Mouse (Mus musculus): ENCODE measurements around the gene Olfr19.
"Not testable (repeated sequence)": the region's sequence is repeated elsewhere in the genome, so short reads cannot be mapped to it uniquely, and the experiment has no call there.

Olfr19 gene

DNA sequence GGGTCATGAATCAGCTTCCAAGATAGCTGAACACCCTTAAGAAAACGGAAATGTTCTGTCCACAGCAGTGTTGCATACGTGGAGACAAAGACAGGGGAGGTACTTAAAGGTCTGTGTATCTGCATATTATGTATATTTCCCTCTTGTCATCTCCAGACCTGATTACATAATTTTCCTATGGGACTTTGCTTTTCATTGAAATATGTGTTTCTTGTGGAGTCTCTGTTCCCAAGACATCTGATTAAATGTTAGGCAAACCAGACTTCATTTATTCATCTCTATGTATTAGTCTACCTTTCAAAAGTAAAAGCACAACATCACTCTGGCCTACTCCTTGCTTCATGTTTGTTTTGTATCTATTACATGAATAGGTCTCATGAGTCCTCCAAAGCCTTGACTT is at the start of gene Olfr19:
Gene Olfr19, minus strand, starts transcription at position 101 of the 400 bp plus-strand sequence.
- DNase-seq (ENCODE audit: inconsistent ontology term): no peak

DNA sequence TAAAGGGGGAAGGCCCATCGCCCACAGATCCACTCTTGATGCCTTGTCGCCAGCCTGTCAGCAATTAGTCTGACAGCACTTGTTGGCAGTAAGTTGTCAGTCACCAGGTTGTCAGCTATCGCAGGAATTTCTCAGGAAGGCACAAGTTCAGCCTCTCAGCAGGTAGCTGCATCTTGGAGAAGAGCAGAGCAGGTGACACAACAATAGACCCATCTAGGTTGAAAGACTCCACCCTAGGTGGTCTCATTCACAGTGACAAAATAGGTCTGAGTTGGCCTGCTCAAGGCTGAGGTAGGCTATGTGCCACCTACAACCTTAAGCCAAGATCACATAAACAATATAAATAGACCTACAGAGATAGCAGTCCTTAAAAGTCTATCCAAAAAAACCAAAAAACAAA is 8.8 kb upstream of the Olfr19 start:
- no peak for DNase-seq (ENCODE audit: inconsistent ontology term)

DNA sequence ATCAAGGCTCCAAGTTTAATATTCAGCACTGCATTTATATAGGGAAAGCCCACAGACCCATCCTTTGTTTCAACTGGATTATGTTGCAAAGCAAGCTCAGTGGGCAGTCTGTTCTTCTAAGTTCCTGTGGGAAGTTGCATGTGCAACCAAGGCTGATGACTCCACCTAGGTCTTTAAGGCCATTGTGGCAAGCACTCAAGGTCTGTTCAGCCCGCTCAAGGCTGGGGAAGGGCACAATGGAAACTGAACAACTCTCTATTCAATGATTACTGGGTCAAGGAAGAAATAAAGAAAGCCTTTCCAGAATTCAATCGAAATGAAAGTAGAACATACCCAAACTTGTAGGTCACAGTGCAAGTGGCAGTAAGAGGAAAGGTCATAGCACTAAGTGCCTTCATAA is 7.8 kb upstream of the Olfr19 start:
- no peak for DNase-seq (ENCODE audit: inconsistent ontology term)

- no peak for DNase-seq (ENCODE audit: inconsistent ontology term)
These were observed 11.2 kb downstream of the Olfr19 start for GRCm38 (mm10) chr16:16664994-16665393.

DNA sequence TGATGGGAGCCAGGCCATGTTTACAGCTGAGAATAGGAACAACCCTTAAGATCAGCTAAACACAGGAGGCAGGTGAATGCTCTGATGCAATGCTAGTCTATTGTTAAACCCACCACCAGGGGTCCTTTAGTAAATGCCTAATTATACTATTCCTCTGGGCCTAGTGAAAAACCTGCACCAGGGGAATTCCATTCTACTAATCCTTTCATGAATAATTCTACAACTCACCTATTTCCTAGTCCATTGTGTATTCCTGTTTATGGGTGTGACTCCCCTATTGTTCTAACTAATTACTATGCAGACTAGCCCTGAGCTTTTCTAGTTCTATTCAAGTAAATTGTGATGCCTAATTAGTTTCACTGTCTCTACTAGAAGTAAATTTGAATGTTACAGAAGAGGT is 11.7 kb downstream of the Olfr19 start:
- not testable (repeated sequence) for DNase-seq (ENCODE audit: inconsistent ontology term)

GRCm38 (mm10) chr16:16645148-16645547 is 31.1 kb downstream of the Olfr19 start:
- no peak for DNase-seq (ENCODE audit: inconsistent ontology term)

DNA sequence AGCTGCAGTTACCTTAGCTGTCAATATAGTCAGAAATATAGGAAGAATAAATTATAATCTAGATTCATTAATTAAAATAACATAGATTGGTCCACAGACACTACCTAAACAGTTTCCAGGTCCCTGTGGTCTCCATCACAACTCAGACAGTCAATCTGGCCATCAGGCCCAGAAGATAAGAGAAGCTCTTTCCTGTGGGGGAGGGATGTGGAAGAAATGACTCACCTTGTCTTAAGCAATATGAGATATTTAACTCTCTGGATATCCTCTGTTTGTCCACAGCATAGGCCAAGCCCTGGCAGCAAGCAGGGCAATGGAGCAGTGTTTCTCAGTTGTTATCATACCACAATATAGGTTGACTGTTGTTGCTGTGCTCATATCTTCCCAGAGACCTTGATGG is 42.5 kb downstream of the Olfr19 start:
- DNase-seq (ENCODE audit: inconsistent ontology term): no peak

Data from Muller cell, postnatal 12 days (primary cell).